Mouse (Mus musculus): Measurements from ENCODE around the gene Fhdc1.
A peak's percentile ranks its signal among the peaks of the same experiment; 100 is the strongest.

The Fhdc1 gene

DNA sequence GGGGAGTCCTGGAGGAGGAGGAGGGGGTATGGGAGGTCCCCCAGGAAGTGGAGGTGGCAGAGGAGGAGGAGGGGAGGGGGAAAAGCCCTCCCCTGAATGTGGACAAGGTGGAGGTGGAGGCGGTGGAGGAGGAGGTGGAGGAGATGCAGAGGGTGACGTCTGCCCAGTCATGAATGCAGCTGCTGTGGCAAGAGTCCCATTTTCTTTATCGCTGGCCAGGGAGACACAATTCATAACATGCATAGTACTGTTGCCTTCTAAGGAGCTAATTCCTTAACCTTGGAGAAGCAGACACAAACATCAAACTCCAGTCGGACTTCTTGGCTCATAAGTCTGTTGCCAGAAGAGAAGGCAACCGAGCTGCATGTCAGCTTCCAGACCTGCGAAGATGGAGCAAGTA, 5.8 kb downstream of the Fhdc1 start:
- DNase-seq (ENCODE audit: low spot score), result no peak

DNA sequence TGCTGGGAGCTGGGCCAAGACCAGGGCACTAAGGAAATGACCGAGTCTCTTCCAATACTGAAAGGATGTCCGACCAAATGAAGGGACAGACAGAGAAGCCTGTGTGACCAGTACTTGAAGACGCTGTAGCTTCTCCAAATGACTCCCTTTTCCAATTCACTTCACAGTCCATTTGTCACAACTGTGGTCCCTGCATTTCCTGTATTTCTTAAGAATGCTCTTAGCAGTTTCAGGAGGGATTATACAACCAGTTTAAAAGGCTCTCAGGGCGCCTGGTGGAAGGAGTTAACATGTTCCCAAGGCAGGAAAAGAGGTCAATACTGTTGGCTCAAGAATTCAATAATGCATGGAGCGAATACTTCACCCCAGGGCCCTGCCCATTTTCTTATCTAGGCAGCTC, 7.3 kb downstream of the Fhdc1 start:
- no peak for DNase-seq (ENCODE audit: low spot score)

DNA sequence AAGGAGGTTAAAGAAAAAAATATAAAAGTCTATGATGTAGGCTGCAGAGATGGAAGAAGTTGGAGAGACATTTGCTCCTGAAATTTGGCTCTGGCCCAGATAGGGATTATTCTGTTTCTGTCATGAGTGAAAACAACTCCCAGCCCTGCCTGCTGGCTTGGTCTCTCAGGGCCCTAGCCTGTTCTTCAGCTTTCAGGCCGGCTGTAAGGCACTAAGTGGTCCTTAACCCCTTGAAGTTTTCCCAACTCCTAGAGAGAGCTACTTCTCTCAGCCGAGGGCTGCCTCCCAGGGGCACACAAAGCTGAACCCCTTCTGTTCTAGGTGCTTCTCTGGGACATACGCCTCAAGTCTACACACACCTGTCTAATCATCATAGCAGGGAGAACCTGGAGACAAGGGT, 7.7 kb downstream of the Fhdc1 start:
- no peak for DNase-seq (ENCODE audit: low spot score)

DNA sequence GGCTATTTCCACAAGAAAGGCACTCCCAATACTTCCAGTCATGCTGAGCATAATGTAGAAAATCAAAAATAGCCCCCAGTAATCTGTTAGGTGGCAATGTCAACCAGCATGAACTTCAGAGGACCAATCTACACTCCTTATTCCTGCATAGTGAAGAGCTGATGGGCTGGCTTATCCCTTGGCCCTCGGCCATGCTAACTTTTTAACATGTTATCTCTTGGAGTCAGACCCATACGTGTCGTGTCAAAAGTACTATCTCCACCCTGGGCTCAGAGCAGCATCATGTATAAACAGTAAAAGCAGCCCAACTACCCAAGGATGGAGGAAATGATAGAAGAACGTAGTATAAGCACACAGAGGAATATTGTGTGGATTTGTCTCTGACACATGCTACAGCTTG, 9.1 kb downstream of the Fhdc1 start:
- no peak for DNase-seq (ENCODE audit: low spot score)

DNA sequence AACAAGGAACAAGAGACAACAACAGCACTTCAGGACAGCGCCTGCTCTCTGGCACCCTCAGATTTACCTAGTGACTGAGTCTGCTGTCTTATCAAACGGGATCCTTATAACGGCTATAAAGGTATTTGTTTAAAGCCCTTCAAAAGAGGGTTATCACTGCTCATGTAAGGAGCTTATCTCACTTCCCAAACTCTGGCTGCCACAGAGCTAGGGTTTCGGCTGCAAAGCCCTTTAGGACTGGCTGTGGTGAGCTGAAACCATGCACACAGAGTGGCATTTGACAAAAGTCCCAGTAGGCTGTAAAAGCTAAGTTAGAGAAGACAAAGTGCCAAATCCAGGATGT, 12.1 kb downstream of the Fhdc1 start:
- no peak for DNase-seq (ENCODE audit: low spot score)

DNA sequence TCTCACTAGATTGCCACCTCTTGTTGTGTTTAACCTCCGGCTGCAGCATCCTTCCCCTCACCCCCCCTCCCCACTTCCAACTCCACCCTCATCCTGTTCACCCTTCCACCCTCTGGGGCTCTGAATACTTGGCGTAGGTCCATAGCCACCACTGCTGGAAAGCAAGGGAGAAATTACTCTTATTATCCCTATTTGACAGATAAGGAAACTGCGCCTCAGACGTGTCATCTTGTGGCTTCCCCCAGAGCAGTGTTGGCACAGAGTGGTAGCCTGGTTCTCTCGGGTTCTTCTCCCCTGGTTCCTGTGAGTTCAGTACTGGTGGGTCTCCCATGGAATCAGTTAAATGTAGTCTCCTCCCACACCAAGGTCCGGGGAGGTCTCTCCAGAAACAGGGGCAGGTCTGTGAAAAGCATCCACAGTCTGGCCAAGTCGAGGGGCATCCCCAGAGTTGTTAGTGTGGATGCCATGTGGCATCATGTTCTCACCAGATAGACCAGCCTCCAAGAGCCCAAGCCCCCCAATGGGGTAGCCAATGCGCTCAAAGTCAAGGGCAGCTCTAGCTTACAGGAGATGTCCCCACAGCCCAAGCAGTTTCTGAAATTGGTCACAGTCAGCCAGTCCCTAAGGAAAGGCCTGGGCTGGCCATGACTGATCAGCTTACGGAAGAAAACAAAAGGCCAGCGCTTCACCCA, 12.7 kb downstream of the Fhdc1 start:
- no peak for DNase-seq (ENCODE audit: low spot score)

DNA sequence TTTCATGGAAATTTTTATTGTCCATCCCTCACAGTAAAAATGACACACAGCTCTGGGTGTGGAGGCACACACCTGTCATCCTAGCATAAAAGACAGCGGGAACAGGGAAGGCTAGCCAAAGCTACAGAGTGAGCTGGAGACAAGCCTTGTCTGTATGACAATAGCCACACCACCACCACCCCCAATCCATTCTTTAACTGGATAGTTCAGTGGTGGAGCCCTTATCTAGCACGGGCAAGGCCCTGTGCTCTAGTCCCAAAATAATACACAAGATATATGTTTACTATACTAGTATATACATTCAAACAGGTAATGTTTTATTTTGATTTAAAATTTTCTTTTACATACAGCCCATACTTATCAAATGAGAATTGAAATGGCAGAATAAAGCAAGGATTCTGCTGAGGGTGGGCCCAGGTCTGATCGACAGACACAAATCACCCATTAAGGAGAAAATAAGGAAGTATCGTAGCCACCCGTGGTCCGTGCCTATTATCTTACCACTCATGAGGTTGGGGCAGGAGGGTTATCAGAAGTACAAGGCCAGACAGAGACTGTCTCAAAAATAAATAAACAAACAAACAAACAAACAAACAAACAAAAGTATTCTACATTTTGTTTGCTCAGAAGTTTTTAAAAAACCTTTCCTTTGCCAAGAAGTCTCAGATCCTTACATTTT, 14.3 kb downstream of the Fhdc1 start:
- no peak for DNase-seq (ENCODE audit: low spot score)

DNA sequence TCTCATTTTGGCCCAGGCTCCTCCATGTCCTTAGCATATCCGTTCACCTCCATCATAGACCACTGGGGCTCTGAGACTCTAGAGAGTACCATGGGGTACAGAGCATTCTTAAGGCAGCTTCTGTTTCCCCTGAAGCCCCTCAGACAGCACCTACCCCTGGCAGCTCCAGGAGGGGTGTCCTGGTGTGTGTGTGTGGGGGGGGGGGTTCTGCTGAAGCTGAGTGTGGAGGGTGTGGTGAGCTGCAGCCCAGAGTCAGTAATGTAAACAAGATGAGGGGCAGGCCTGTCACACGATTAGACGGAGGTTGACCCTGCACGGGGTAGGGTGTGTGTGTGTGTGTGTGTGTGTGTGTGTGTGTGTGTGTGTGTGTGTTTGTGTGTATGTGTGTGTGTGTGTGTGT, 18.5 kb downstream of the Fhdc1 start:
- DNase-seq (ENCODE audit: low spot score), result no peak

DNA sequence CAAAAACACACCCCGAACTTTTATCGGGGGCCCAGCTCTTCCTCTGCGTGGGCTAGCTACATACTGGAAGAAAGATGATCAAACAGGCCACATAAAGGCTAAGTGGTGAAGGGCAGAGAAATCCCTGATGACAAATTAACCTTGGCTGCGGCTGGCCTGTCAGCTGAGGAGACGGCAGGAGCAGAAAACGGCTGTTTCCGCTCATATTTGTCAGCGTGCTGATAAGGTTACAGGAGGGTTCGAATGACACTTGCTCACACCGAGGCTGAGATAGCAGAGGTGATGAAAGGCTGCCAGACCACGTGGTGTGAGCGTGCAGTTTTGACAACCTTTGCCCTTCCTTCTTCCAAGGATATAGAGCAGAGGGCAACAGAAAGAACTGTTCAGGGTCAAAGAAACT, 19.3 kb downstream of the Fhdc1 start:
- DNase-seq (ENCODE audit: low spot score), result no peak

DNA sequence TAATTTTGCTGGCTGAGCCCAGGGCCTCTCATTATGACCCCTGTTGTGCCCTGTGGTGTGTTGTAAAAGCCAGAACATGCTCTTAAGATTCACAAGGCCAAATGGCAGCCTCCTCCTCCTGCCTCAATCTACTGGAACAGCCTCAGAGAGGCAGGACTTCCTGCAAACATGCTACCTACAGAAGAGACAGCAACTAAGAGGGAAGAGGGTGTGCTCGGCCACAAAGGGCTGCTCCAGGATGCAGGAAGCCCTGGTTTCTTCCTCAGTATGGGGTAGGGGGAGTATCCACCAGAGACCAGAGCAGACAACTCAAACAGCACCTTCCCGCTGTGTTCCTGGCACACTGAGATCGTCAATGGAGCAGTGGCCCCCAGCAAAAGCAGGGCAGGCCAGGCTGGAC, 19.7 kb downstream of the Fhdc1 start:
- DNase-seq (ENCODE audit: low spot score), result no peak

DNA sequence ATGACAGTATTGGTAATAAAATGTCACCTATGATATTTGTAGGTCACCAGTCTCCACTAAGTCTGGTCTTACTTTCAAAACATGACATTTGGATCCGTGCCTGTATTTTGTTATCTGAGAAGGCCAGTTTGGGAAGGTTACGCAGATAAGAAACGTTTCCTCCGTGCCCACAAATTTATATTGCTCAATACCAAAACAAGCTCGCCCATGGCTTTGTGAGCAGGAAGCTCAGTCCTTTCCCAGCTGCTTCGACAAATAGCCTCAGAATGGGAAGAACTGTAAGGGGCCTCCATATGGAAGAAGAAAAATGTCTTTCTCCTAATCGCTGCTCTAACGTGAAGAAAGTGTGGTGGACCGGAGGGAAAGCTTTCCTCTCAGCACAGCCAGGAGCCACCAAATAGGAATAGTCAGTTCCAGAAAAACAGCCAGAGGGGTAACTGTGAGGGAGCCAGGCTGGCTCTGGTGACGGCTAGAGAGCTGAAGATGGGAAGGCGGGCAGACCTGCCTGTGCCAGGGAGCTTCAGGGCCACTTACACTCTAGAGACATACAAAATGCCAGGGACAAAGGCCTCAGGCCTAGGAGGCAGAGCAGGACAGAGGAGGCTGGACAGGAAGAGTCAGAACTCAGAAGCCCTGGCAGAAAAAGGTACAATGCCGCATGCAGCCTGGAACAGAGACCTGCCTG, 24.4 kb downstream of the Fhdc1 start:
- no peak for DNase-seq (ENCODE audit: low spot score)

DNA sequence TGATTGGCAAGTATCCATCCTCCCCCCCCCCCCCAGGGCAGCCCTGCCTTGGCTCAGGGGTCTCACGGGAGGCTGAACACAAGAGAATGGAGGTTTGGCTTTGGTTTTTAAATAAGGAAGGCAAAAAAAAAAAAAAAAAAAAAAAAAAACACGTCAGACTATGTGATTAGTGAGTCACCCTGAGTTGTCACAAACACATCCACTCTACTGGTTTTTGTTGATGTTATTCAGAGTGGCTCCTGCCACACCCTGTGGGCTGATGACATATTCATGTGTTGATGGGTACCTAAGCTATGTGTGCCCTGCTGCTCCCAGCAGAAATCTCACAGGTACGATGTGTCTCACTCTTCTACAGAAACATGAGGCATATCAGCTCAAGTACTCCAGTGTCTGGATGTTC, 29.6 kb downstream of the Fhdc1 start:
- DNase-seq (ENCODE audit: low spot score), result no peak

DNA sequence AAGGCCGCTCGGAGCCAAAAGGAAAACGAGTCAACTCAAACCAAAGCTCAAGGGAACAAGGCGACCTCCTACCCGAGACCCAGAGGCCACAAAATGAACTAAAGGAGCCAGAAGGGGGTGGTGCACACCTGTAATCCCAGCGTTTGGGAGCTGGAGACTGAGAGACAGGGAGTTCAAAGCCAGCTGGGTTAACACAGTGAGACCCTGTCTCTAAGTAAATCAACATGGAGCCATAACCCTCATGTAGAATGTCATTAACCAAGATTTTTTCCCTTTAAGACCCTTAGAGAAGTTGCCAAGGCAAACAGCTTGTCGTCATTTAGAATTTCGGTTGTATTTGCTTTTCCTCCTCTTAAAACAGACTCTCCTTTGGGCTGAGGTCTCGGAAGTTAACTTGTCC, 31.2 kb downstream of the Fhdc1 start:
- no peak for DNase-seq (ENCODE audit: low spot score)

DNA sequence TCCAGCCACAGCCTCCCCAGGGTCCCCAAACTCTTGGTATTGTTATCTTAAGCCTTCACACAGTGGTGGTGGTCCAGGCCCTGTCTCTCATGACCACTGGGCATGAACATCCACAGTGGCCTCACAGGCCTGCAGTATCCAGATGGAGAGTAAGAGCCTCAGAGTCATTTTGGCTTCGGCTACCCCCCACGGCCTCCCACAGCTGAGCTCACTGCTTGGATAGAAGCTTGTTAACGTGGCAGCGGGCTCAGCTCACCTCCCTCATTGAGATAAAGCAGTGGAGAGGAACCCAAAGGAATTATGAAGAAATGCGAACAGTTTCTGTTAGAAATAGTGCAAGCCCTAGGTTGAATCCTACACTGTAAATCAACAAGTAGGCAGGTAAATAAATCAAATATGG, 32.4 kb downstream of the Fhdc1 start:
- DNase-seq (ENCODE audit: low spot score), result no peak

DNA sequence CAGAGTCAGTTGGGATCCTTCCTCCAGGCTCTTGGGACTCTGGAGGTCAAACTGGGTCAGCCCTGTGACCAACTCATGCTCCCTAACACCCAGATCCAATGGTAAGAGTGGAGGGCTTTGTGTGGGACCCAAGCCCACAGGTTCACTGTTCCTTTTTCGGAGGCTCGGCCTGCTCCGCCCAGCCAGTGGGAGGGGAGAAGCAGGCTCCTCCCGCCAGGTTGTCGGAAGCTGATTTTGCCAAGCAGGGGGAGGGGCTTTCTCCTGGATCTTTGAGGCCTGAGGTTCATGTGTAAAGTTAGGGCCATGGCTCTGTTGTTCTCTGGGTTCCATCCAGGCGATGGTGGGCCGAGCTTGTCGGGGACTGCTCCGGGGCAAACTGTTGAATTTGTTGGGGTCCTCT, 34.4 kb downstream of the Fhdc1 start:
- no peak for DNase-seq (ENCODE audit: low spot score)

DNA sequence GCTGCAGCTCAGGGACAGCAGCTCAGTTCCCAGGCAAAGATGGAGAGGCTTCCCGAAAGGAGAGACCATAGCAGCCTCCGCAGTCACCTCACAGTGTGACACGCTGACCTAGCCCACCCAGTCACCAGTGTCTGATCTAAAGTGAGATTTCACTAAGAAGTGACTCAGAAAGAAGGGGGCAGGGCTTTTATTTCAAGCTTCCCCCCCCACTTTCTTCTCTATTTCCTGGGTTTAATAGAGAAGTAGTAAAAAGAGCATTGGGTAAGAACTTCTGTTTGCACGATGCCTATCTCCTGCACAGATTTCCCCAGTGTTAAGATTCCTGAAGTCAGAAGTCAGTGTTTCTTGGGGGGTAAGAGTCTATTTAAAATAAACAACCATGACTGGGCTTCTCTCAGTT, 37.3 kb downstream of the Fhdc1 start:
- DNase-seq (ENCODE audit: low spot score), result no peak

DNA sequence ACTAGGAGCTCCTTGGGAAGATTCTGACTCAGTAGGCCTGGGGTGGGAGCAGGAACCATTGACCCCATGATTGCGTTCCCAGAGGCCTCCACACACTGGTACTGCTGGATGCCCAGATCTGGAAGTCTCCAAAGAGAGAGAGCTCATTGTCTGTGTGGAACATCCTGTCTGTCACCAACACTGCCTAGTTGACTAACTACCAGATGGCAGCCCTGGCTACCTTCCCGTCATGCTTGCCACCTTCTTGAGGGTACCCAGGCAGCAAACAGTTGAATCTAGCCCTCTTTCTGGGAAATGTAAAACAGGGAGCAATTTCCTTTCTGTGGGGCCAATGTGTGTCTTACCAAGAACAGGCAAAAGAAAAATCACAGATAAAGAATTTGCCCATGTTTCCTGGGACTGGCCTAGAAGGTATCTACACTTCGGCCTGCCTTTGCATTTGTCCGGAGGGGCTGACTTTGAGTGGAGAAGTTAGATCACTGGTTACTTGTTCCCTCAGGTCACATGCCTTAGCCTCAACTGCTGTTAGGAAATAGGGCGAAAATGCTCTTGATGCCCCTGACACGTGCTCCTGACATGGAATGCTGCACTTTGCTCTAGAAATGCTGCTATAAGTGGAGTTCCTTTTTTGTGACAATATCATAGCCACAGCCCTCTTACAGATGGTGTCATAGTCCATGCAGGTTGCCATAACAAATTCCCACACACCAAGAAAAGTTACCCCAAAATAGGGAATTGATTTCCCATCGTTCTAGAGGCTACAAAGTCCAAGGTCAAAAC, 40.6 kb downstream of the Fhdc1 start:
- DNase-seq (ENCODE audit: low spot score), result no peak

DNA sequence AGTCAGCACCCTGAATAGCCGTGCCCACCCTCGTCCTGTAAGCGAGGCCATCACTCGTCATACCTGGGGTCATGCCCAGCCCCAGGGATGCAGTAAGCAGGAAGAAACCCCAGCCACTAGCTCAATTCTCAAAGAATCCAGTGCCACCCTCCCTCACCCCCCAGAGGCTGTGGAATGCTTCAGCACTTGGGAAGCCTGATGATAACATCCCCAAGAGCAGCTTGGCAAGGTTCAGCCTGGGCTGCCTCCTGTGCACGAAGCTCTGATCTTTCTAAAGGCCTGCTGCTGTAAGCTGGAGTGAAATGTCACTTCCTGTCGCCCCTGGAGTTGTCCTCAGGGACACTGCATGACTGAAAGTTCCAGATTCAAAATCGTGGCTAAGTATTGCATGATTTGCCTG, 41.4 kb downstream of the Fhdc1 start:
- DNase-seq (ENCODE audit: low spot score), result no peak

DNA sequence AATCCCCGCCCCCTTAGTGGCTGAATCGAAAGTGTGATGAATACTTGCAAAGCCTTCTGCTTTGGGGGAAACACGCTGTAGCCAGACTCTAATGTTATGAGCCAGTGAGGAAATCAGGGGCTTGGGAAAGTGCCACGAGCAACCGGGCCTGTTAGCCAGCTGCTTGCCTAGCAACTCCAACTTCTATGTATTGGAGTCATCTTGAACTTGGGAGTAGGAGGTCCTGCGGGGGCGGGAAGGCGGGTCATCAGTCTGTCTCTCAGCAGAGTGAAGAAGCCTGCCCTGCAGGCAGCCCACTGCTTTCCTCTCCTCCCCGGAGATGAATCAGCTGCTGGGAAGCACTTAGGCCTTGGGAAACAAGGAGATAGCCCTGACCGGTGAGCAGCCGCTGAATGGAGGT, 42.1 kb downstream of the Fhdc1 start:
- DNase-seq (ENCODE audit: low spot score), result peak; percentile 73

DNA sequence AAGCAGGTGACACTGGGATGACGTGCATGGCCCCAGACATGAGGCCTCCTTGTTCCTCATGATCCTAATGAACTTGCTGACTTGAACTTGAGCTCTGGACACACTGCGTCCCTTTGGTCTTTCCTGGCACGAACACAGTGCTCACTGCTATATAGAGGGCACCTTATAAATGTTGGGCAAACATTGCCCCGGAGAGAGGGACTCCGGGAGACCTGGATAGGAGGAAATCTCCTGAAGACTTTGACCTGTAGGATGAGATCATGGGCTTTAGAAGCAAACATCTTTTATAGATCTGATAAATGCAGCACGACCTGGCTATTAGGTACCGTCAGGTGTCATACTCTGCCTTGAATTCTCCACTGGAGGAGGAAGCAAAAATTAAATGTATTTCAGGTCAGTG, 43.3 kb downstream of the Fhdc1 start:
- DNase-seq (ENCODE audit: low spot score), result no peak

DNA sequence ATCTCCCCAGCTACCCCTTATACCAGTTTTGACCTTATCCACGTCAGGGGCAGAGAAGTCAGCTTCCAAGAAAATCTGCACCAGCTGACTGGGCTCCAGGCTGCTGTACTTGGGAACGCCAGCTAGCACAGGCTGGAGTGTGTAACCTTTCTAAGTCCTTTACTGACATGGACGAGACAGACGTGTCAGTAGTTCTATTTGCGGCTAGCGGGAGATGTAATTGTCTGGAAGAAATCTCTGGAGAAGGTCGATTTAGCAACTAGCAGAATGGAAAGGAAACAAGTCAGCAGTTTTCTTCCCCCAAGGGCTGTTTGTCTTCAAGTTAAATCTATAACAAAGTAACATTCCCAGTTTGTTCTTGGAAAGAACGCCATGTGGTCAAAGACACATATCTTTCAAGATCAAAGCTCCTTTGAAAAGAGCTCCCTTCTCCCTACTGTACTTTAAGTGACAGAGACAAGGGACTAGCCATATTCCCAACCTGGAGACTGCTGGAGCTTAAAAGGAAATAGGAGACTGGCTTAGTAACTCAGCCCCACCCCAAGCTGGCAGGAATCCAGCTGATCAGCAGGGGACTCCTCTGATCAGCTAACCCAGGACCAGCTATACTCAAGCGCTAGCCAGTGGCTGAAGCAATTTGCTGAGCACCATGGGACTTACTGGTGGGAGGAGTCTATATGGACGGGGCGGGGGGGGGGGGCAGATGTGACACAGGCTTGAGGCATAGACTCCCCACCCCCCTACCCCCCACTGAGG, 44.8 kb downstream of the Fhdc1 start:
- peak; percentile 81 for DNase-seq (ENCODE audit: low spot score)

DNA sequence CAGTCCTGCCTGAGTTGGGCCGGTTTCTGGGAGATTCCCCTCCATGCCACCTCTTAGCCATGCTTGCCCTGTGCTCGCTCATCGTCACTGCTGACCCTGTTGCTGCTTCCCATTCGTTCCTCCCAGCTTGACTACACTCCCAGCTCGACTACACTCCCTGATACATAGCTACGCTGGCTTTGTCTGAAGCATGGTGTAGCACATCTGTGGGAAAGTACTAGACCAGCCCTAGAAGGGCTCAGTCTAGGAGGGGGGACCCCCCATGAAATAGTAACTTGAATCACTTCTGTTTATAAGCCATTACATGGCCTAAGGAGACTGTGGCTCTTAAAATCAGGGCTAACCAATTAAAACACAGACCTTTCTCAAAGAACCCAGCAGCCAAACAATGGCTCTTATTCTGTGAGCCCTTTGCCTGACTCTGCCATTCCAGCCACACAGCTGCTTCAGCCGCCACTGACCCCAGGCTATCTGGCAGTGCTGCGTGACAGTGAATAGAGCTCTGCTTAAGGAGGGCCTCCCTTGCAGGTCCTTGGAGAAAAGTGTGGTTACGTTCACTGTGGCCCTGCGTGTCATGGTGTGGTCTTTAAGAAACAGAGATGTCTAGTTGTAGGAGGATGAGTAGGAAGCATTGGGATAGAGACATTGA, 47.3 kb downstream of the Fhdc1 start:
- DNase-seq (ENCODE audit: low spot score), result no peak
